11 mouse cellular contexts compared by ENCODE assay signal in the genomic region with DNA sequence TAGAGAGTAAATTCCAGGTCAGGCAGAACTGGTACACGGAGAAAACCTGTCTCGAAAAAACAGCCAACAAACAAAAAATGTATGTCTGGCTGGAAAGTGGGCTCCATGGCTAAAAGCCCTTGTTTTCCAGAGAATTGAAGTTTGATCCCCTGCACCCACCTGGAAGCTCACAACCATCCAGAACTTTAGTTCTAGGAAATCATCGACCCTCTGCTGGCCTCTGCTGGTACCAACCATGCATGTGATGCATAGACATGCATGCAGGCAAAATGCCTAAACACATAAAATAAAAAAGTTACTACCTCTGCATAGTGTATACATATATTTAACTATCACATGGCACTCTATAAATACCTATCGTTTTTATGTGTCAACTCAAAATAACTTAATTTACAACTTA. TPM values are rescaled to one million over a fixed set of nuclear protein-coding genes. Genes with fewer than 3 reads are reported as not detected.
DNase-seq lines count a peak whose midpoint lies in the region; TF ChIP-seq lines count a peak whose summit lies in the region.
"Had no signal": no experiment of that assay in that cellular context is flagged by ENCODE, and none has a peak within 500 bp of the region (broad histone marks: within the 10 kb centered on the region; RNA-seq: fewer than 3 reads in every experiment).

No protein-coding gene starts in this region.

- no peak overlapping the region for H3K27ac ChIP-seq in layer of hippocampus, adult 2 months
- H3K27ac ChIP-seq: liver, embryonic 13.5 days had no signal

- H3K4me3 ChIP-seq in layer of hippocampus, adult 2 months: no peak overlapping the region
- H3K4me3 ChIP-seq: liver, embryonic 13.5 days had no signal

- peak; percentile 65 for TF ChIP-seq CTCF in layer of hippocampus, adult 2 months (conservative IDR thresholded peaks at IDR 0.05)

- DNase-seq in embryo, embryonic 10.5 days (ENCODE audit: low spot score): peak; percentile 21
- no peak for DNase-seq in embryo, embryonic 9.5 days (ENCODE audit: extremely low spot score)
- DNase-seq in layer of hippocampus, adult 2 months (ENCODE audit: low spot score in 2 of 2): no peak
- DNase-seq in layer of hippocampus, postnatal 36 days: no peak
- peak; percentile 11 for DNase-seq in retina, embryonic 14.5 days (ENCODE audit: low spot score)
- DNase-seq in retina, postnatal 1 day: no peak
- DNase-seq in thymus, postnatal 4 days: peak; percentile 62
- DNase-seq in embryo, embryonic 10 days (ENCODE audit: low spot score): no peak
- DNase-seq: cerebellum, postnatal 25 days; heart, postnatal 14 days; liver, embryonic 13.5 days had no signal

RNA-seq across cellular contexts. Expression of a gene that starts 19.3 kb away (rescaled TPM):
- 10 to 100 TPM; 68.3 to 80.7 TPM for total RNA-seq in layer of hippocampus, adult 2 months (2021)
- total RNA-seq in layer of hippocampus, postnatal 36 days (2021): 10 to 100 TPM; 61.3 to 78.3 TPM

RNA-seq across cellular contexts. Expression of a gene that starts 20.1 kb away (rescaled TPM):
- total RNA-seq in layer of hippocampus, adult 2 months (2021): 100 to 1,000 TPM; 309 to 349 TPM
- 100 to 1,000 TPM; 339 to 375 TPM for total RNA-seq in layer of hippocampus, postnatal 36 days (2021)

Comparison
In these comparisons a context has a peak if more than half of its experiments do, and no peak if none do; other contexts are left out.
1. DNase-seq: peak in embryo, embryonic 10.5 days (single experiment), retina, embryonic 14.5 days (single experiment) and thymus, postnatal 4 days (single experiment); none in embryo, embryonic 9.5 days (single experiment), layer of hippocampus, adult 2 months (0 of 2), layer of hippocampus, postnatal 36 days (0 of 2), retina, postnatal 1 day (single experiment) and embryo, embryonic 10 days (single experiment).